Mouse (Mus musculus) bone marrow, adult 2 months (tissue): ENCODE results near the gene Myh7b.

Experiments
- CTCF ChIP-seq: fragments of 200-500 bp; IDR thresholded peaks from 2 replicates; pipeline ENCODE4 v1.5.1; 2011; ENCODE audit warnings: low read length, control low read depth; ENCODE audit not compliant: control insufficient read depth, insufficient read depth
- POLR2A ChIP-seq: fragments of 200-500 bp; IDR thresholded peaks from 2 replicates; pipeline ENCODE4 v1.6.1; 2011; ENCODE audit warnings: low read depth, mild to moderate bottlenecking, control low read depth, low read length, borderline replicate concordance; ENCODE audit not compliant: control insufficient read depth

DNA sequence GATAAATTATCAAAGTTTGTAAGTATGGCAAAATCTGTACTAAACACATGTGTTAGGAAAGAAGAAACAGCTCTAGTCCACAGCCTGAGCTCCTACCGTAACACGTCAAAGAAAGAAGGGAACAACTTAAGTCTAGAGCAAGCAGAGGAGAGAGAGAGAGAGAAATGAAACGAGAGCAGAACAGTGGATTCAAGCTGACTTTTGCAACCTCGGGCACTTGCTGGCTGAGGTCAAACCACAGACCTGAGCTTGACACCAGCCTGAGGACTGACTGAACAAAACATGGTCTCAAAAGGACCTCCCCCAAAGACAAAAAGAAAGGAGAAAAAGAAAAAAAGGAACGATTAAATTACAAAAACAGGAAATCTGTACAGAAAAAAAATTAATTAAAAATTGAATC, 69.6 kb downstream of the Myh7b start:
- TF ChIP-seq POLR2A (no peak), CTCF (no peak)
